Mouse (Mus musculus) ES-Bruce4 (cell line): ENCODE data around the gene Olfr1042.

ENCODE experiments used
- CTCF ChIP-seq: IDR thresholded peaks from one replicate; pipeline ENCODE4 v1.8.1; 2011; ENCODE audit warnings: low read depth, low read length
- POLR2A ChIP-seq: IDR thresholded peaks from one replicate; pipeline ENCODE4 v1.8.1; 2011; ENCODE audit warnings: low read length; ENCODE audit not compliant: insufficient read depth

DNA sequence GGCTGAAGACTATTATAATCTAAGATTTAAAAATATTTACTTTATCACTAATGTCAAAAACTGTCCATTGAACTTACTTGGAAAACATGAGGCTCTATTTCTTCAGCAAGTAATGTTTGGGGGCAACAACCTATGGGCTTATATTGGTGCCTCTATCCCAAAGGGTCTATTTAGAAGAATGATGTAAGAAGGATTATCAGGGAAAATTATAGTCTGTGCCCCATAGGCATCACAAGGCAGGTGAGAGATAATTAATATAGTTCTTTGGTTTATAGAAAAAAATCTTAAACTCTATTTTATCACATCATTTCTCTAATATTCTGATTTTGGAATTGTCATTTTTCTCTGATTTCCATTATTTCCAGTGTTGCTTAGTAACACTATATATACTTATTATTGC is 16.1 kb upstream of the Olfr1042 start, which contains the start of gene Olfr1044:
- TF ChIP-seq POLR2A (no peak), CTCF (no peak)
